Mouse (Mus musculus): ENCODE results near the gene Cmc1. TPM values are rescaled to one million over a fixed set of nuclear protein-coding genes. Genes with fewer than 3 reads are reported as not detected.

Gene Cmc1
- total RNA-seq, 2 experiments from 2014 or later = 15.4 to 18.5 TPM

DNA sequence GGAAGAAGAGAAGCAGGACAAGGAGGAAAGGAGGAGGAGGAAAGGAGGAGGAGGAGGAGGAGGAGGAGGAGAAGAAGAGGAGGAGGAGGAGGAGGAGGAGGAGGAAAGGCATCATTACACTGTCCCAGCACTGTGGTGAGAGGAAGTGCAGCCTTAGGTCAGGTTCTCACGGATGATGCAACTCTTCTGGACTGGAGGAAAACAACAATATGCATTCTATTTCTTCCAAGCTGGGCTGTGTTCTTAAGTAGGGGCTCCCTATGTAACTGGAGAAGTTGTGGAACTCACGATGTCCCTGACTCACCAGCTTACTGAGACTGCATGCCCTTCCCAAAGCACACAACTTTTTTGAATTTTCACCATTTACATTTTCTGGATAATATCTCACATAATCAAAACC is 118.3 kb downstream of the Cmc1 start:
- DNase-seq = no peak

DNA sequence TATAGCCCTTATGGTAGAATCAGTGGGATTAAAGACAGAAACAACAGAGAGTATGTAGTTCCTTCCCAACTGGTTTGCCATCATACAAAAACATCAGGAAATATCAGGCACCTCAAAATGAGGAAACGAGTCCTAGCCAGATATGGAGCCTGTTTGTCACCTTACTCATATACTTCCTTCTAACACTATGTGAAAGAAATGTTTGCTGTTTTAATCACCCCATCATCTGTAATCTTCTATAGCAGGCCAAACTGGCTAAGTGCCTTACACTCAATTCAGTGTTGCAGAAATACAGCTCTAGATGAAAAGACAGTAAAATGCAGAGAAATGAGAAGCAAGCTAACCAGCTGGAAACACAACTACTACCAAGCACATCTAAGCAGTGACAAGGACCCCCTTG is 119.7 kb downstream of the Cmc1 start:
- no peak for DNase-seq

DNA sequence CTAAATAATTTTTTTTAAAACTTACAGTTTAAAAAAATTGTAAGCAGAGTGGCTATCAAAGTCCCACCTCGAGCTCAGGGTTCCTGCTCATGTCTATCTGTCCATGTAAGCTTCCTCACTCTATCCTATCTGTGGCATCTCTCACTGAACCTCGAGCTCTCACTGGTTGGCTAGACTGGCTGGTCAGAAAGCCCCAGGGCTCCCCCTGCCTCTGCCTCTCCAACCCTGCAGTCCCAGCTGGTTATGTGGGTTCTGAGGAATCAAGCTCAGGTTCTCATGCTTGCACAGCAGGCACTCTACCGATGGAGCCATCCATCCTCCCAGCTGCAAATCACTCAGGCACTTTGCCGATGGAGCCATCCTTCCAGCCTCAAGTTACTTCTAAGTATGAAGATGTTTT is 120.5 kb downstream of the Cmc1 start:
- no peak for DNase-seq

DNA sequence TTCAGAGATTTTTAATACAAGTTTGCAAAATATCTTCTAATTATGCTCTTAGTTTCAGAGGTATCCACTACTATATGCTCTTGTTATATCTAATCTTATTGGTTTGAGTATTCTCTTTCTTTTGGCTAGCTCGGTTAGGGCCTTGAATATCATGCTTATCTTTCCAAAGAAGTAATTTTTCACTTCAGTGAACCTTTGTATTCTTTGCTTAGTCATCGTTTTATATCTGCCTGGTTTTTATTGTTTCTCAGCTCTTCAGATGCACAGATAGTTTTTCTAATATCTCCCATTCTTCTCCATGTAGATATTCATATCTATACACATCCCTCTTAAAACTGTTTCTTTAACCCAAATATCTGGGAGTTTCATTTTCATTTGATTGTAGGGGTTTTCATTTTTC is 125.0 kb downstream of the Cmc1 start:
- DNase-seq = no peak

Other genes with a start within 250 kb of the Cmc1 start
- gene Azi2, start 109.7 kb downstream of the Cmc1 start, total RNA-seq (2021) = 10 to 100 TPM; 28.6 to 31.7 TPM